Mouse (Mus musculus): ENCODE measurements around the gene Strn4. TPM values are rescaled to one million over a fixed set of nuclear protein-coding genes. Genes with fewer than 3 reads are reported as not detected.

Strn4 gene
- polyA plus RNA-seq, 1 experiment from 2014 or later, result 149 TPM

GRCm38 (mm10) chr7:16880615-16881014 is 64.9 kb downstream of the Strn4 start:
- Histone ChIP-seq H3K27me3 (peaks cover 9% of the 10 kb centered on the region; the same call in 1 of the 2 replicates), H3K27ac (peak overlapping the region; percentile 90), H3K9me3 (peaks cover 10% of the 10 kb centered on the region), H3K4me1 (peaks cover 22% of the 10 kb centered on the region), H3K4me3 (no peak overlapping the region), H3K4me2 (replicated peaks) (peak overlapping the region; percentile 14; the same call in 1 of the 2 replicates), H3K9ac (peak overlapping the region; percentile 11; the same call in 1 of the 2 replicates), H3K36me3 (peaks cover 60% of the 10 kb centered on the region)
- ATAC-seq (ENCODE audit: insufficient number of reproducible peaks, insufficient read depth, low FRiP score, low TSS enrichment), result no peak
- WGBS, result 16% methylated on average over 5 of the region's 5 CpGs

DNA sequence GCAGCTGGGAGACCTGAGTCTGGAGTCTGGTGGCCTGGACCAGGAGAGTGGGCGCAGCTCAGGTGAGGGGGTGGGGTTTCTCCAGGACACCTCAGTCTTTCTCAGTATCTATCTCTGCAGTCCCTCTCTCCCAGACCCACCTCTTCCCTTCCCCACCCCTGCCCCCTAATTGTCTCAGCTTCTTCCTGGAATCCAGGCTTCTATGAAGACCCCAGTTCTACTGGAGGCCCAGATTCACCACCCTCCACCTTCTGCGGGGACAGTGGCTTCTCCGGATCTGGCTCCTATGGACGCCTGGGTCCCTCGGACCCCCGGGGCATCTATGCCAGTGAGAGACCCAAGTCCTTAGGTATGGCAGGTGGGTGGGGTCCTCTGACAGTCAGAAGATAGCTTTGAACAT is 67.5 kb downstream of the Strn4 start:
- H3K36me3 ChIP-seq, result peaks cover 80% of the 10 kb centered on the region
- no peak overlapping the region for H3K9ac ChIP-seq
- peaks cover 13% of the 10 kb centered on the region for H3K4me1 ChIP-seq

DNA sequence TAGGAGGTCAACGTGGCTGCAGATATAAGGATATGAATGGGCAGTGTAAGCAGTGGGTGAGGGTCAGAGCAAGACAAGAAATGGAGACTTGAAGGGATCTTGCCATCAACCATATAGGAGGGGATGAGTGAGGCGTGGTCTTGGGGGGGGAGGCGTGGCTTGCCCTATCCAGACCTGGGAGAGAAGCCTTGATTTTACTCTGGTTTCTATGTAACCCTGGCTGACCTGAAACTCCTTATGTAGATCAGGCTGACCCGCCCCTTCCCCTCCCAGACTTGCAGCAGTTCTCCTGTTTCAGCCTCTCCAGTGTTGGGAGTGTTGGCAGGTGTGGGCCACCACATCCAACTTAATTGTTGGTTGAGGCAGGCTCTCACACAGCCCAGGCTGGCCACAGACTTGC is 68.6 kb downstream of the Strn4 start:
- Histone ChIP-seq H3K27ac (no peak overlapping the region), H3K36me3 (peaks cover 79% of the 10 kb centered on the region), H3K9ac (no peak overlapping the region), H3K4me1 (peaks cover 13% of the 10 kb centered on the region), H3K4me2 (replicated peaks) (no peak overlapping the region), H3K4me3 (no peak overlapping the region), H3K27me3 (peaks cover 19% of the 10 kb centered on the region), H3K9me3 (peaks cover 19% of the 10 kb centered on the region)
- no peak for ATAC-seq (ENCODE audit: insufficient number of reproducible peaks, insufficient read depth, low FRiP score, low TSS enrichment)
- 58% methylated on average over 4 of the region's 4 CpGs for WGBS

More for the DNA sequence above, 67.5 kb downstream of the Strn4 start:
- no peak overlapping the region for H3K4me2 ChIP-seq (replicated peaks)
- H3K27me3 ChIP-seq, result peaks cover 19% of the 10 kb centered on the region
- WGBS, result 88% methylated on average over 6 of the region's 6 CpGs
- no peak overlapping the region for H3K27ac ChIP-seq
- no peak overlapping the region for H3K4me3 ChIP-seq
- no peak for ATAC-seq (ENCODE audit: insufficient number of reproducible peaks, insufficient read depth, low FRiP score, low TSS enrichment)
- peaks cover 19% of the 10 kb centered on the region for H3K9me3 ChIP-seq

DNA sequence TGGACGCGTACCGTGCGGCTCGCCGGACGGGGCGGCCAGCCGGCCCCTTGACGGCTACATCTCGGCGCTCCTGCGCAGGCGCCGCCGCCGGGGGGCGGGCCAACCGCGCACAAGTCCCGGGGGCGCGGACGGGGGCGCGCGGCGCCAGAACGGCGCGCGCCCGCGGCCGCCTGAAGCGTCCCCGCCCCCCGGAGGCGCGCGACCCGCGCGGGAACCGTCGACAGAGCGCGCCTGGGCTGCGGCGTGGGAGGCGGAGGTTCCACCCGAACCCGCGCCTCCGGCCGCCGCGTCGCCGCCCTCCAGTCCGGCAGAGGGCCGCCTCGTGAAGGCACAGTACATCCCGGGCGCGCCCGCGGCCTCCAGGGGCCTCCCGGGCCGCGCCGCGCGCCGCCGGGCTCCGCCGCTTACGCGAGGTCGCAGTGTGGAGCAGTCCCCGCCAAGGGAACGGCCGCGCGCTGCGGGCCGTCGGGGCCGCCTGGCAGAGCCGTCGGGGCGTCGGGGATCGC is 69.6 kb downstream of the Strn4 start:
- Histone ChIP-seq H3K4me1 (peaks cover 7% of the 10 kb centered on the region), H3K4me3 (peak overlapping the region; percentile 23; the same call in 1 of the 2 replicates), H3K27ac (peak overlapping the region; percentile 63; the same call in 1 of the 2 replicates), H3K36me3 (peaks cover 78% of the 10 kb centered on the region), H3K9ac (no peak overlapping the region), H3K4me2 (replicated peaks) (peak overlapping the region; percentile 30), H3K9me3 (peaks cover 19% of the 10 kb centered on the region), H3K27me3 (peaks cover 19% of the 10 kb centered on the region)
- ATAC-seq (ENCODE audit: insufficient number of reproducible peaks, insufficient read depth, low FRiP score, low TSS enrichment), result no peak
- 22% methylated on average over 89 of the region's 95 CpGs for WGBS

GRCm38 (mm10) chr7:16885905-16886304 is 70.2 kb downstream of the Strn4 start:
- Histone ChIP-seq H3K27me3 (peaks cover 19% of the 10 kb centered on the region), H3K36me3 (peaks cover 77% of the 10 kb centered on the region), H3K4me3 (peak overlapping the region; percentile 23; the same call in 1 of the 2 replicates), H3K4me2 (replicated peaks) (peak overlapping the region; percentile 30), H3K27ac (peak overlapping the region; percentile 46; the same call in 1 of the 2 replicates), H3K9me3 (peaks cover 19% of the 10 kb centered on the region), H3K4me1 (peaks cover 7% of the 10 kb centered on the region; the same call in 1 of the 2 replicates), H3K9ac (no peak overlapping the region)
- ATAC-seq (ENCODE audit: insufficient number of reproducible peaks, insufficient read depth, low FRiP score, low TSS enrichment), result no peak
- WGBS, result 52% methylated on average over 59 of the region's 59 CpGs

Other genes starting within 250 kb of the Strn4 start
- gene Arhgap35, start 200.9 kb upstream of the Strn4 start, polyA plus RNA-seq (2016; fragmentation: Nextera tagmentation; extraction: Ambion mirVana), result 32.2 and 32.6 TPM in 2 replicates
- gene Ceacam15, start 140.2 kb upstream of the Strn4 start, polyA plus RNA-seq (2016; fragmentation: Nextera tagmentation; extraction: Ambion mirVana), result not detected in 2 replicates
- gene Ceacam9, start 94.0 kb upstream of the Strn4 start, polyA plus RNA-seq (2016; fragmentation: Nextera tagmentation; extraction: Ambion mirVana), result not detected in 2 replicates
- 261 and 274 TPM in 2 replicates for gene Ap2s1, start 77.5 kb upstream of the Strn4 start, polyA plus RNA-seq (2016; fragmentation: Nextera tagmentation; extraction: Ambion mirVana)
- 33.3 and 34.0 TPM in 2 replicates for gene Slc1a5, start 34.5 kb upstream of the Strn4 start, polyA plus RNA-seq (2016; fragmentation: Nextera tagmentation; extraction: Ambion mirVana)
- 31.4 and 33.6 TPM in 2 replicates for gene Fkrp, start 843 bp downstream of the Strn4 start, polyA plus RNA-seq (2016; fragmentation: Nextera tagmentation; extraction: Ambion mirVana)
- gene Prkd2, start 27.0 kb downstream of the Strn4 start, polyA plus RNA-seq (2016; fragmentation: Nextera tagmentation; extraction: Ambion mirVana), result 15.3 and 16.8 TPM in 2 replicates
- gene Dact3, start 59.4 kb downstream of the Strn4 start, polyA plus RNA-seq (2016; fragmentation: Nextera tagmentation; extraction: Ambion mirVana), result 13.4 and 14.6 TPM in 2 replicates
- 21.5 and 22.7 TPM in 2 replicates for gene Gng8, start 75.9 kb downstream of the Strn4 start, polyA plus RNA-seq (2016; fragmentation: Nextera tagmentation; extraction: Ambion mirVana)
- 1.7 and 2.2 TPM in 2 replicates for gene Ptgir, start 90.6 kb downstream of the Strn4 start, polyA plus RNA-seq (2016; fragmentation: Nextera tagmentation; extraction: Ambion mirVana)
- gene Calm3, start 108.2 kb downstream of the Strn4 start, polyA plus RNA-seq (2016; fragmentation: Nextera tagmentation; extraction: Ambion mirVana), result 123 and 134 TPM in 2 replicates
- gene Pnmal2, start 128.8 kb downstream of the Strn4 start, polyA plus RNA-seq (2016; fragmentation: Nextera tagmentation; extraction: Ambion mirVana), result 15.9 and 16.6 TPM in 2 replicates
- gene Pnmal1, start 143.8 kb downstream of the Strn4 start, polyA plus RNA-seq (2016; fragmentation: Nextera tagmentation; extraction: Ambion mirVana), result 2.8 and 3.6 TPM in 2 replicates
- 0.36 and 0.41 TPM in 2 replicates for gene Gm42372, start 167.2 kb downstream of the Strn4 start, polyA plus RNA-seq (2016; fragmentation: Nextera tagmentation; extraction: Ambion mirVana)
- gene Ccdc8, start 176.8 kb downstream of the Strn4 start, polyA plus RNA-seq (2016; fragmentation: Nextera tagmentation; extraction: Ambion mirVana), result 21.6 and 26.2 TPM in 2 replicates
- gene Ppp5c, start 212.0 kb downstream of the Strn4 start, polyA plus RNA-seq (2016; fragmentation: Nextera tagmentation; extraction: Ambion mirVana), result 110 TPM in 2 replicates
- gene Hif3a, start 246.5 kb downstream of the Strn4 start, polyA plus RNA-seq (2016; fragmentation: Nextera tagmentation; extraction: Ambion mirVana), result 10.7 and 13.0 TPM in 2 replicates

All from embryonic facial prominence, embryonic 12.5 days (tissue).